Mouse (Mus musculus) lung, postnatal 0 days (tissue): ENCODE measurements around the gene F7.

ENCODE experiments used
- CTCF ChIP-seq: IDR thresholded peaks from 2 replicates; pipeline ENCODE4 v1.5.1; 2016; ENCODE audit warnings: antibody characterized with exemption, mild to moderate bottlenecking
- EP300 ChIP-seq: IDR thresholded peaks from 2 replicates; pipeline ENCODE4 v1.6.1; 2016; ENCODE audit warnings: antibody characterized with exemption, mild to moderate bottlenecking, control low read depth

DNA sequence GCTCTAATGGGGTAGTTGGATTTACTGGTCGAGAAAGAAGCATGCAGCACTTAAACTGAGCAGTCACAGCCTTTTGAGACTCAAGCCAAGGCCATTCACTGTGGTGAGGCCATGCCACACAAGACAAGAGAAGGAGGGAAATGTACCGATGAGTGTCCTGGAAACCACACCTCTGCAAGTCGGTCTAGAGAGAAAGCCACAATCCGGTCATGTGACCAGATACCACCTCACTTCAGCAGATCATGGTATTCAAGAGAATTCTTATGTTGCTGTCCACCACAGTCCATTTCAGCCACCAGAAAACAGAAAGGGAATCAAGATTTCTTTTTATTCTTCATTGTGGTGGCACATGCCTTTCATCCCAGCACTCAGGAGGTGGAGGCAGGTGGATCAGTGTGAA is 15.6 kb downstream of the F7 start:
- TF ChIP-seq CTCF: no peak
- no peak for TF ChIP-seq EP300
